Mouse (Mus musculus): ENCODE results near the gene S100a10. TPM values are rescaled to one million over a fixed set of nuclear protein-coding genes. Genes with fewer than 3 reads are reported as not detected.

Gene S100a10
- polyA plus RNA-seq, 1 experiment, result 56.7 TPM

- no peak for TF ChIP-seq CTCF (IDR thresholded peaks at IDR 0.05; ENCODE audit: extremely low read depth, insufficient read depth, low read length)
- no peak for TF ChIP-seq POLR2A (IDR thresholded peaks at IDR 0.05; ENCODE audit: extremely low read depth, insufficient read depth, low read length)
- no peak overlapping the region for H3K4me3 ChIP-seq (ENCODE audit: insufficient read depth, low read length)
- H3K27ac ChIP-seq (ENCODE audit: insufficient read depth, low read length), result no peak overlapping the region
- no peaks in the 10 kb centered on the region for H3K4me1 ChIP-seq (ENCODE audit: control insufficient read depth, insufficient read depth, low read length)
Observed at GRCm38 (mm10) chr3:93572058-93572791, 17.3 kb downstream of the S100a10 start.

GRCm38 (mm10) chr3:93579317-93580038 is 24.6 kb downstream of the S100a10 start:
- no peaks in the 10 kb centered on the region for H3K4me1 ChIP-seq (ENCODE audit: control insufficient read depth, insufficient read depth, low read length)
- no peak overlapping the region for H3K4me3 ChIP-seq (ENCODE audit: insufficient read depth, low read length)
- H3K27ac ChIP-seq (ENCODE audit: insufficient read depth, low read length), result no peak overlapping the region
- TF ChIP-seq CTCF (IDR thresholded peaks at IDR 0.05; ENCODE audit: extremely low read depth, insufficient read depth, low read length) (no peak), POLR2A (IDR thresholded peaks at IDR 0.05; ENCODE audit: extremely low read depth, insufficient read depth, low read length) (no peak)

- TF ChIP-seq CTCF (IDR thresholded peaks at IDR 0.05; ENCODE audit: extremely low read depth, insufficient read depth, low read length) (no peak), POLR2A (IDR thresholded peaks at IDR 0.05; ENCODE audit: extremely low read depth, insufficient read depth, low read length) (no peak)
- no peaks in the 10 kb centered on the region for H3K4me1 ChIP-seq (ENCODE audit: control insufficient read depth, insufficient read depth, low read length)
- H3K27ac ChIP-seq (ENCODE audit: insufficient read depth, low read length), result no peak overlapping the region
- H3K4me3 ChIP-seq (ENCODE audit: insufficient read depth, low read length), result no peak overlapping the region
Observed at GRCm38 (mm10) chr3:93580039-93580403, 25.1 kb downstream of the S100a10 start.

- no peak for TF ChIP-seq CTCF (IDR thresholded peaks at IDR 0.05; ENCODE audit: extremely low read depth, insufficient read depth, low read length)
- no peak overlapping the region for H3K4me3 ChIP-seq (ENCODE audit: insufficient read depth, low read length)
- no peak overlapping the region for H3K27ac ChIP-seq (ENCODE audit: insufficient read depth, low read length)
- H3K4me1 ChIP-seq (ENCODE audit: control insufficient read depth, insufficient read depth, low read length), result no peaks in the 10 kb centered on the region
Observed at GRCm38 (mm10) chr3:93580946-93581345, 26.1 kb downstream of the S100a10 start.

- no peak overlapping the region for H3K4me3 ChIP-seq (ENCODE audit: insufficient read depth, low read length)
- no peak overlapping the region for H3K27ac ChIP-seq (ENCODE audit: insufficient read depth, low read length)
- H3K4me1 ChIP-seq (ENCODE audit: control insufficient read depth, insufficient read depth, low read length), result no peaks in the 10 kb centered on the region
- TF ChIP-seq CTCF (IDR thresholded peaks at IDR 0.05; ENCODE audit: extremely low read depth, insufficient read depth, low read length) (no peak), POLR2A (IDR thresholded peaks at IDR 0.05; ENCODE audit: extremely low read depth, insufficient read depth, low read length) (no peak)
Observed at GRCm38 (mm10) chr3:93581687-93582086, 26.8 kb downstream of the S100a10 start.

GRCm38 (mm10) chr3:93583056-93583455 is 28.2 kb downstream of the S100a10 start:
- H3K27ac ChIP-seq (ENCODE audit: insufficient read depth, low read length), result no peak overlapping the region
- H3K4me3 ChIP-seq (ENCODE audit: insufficient read depth, low read length), result no peak overlapping the region
- no peak for TF ChIP-seq POLR2A (IDR thresholded peaks at IDR 0.05; ENCODE audit: extremely low read depth, insufficient read depth, low read length)
- TF ChIP-seq CTCF (IDR thresholded peaks at IDR 0.05; ENCODE audit: extremely low read depth, insufficient read depth, low read length), result no peak
- H3K4me1 ChIP-seq (ENCODE audit: control insufficient read depth, insufficient read depth, low read length), result no peaks in the 10 kb centered on the region

- no peak overlapping the region for H3K27ac ChIP-seq (ENCODE audit: insufficient read depth, low read length)
- no peaks in the 10 kb centered on the region for H3K4me1 ChIP-seq (ENCODE audit: control insufficient read depth, insufficient read depth, low read length)
- no peak overlapping the region for H3K4me3 ChIP-seq (ENCODE audit: insufficient read depth, low read length)
- TF ChIP-seq CTCF (IDR thresholded peaks at IDR 0.05; ENCODE audit: extremely low read depth, insufficient read depth, low read length) (no peak), POLR2A (IDR thresholded peaks at IDR 0.05; ENCODE audit: extremely low read depth, insufficient read depth, low read length) (no peak)
Observed at GRCm38 (mm10) chr3:93589629-93590028, 34.7 kb downstream of the S100a10 start.

- TF ChIP-seq CTCF (IDR thresholded peaks at IDR 0.05; ENCODE audit: extremely low read depth, insufficient read depth, low read length) (no peak), POLR2A (IDR thresholded peaks at IDR 0.05; ENCODE audit: extremely low read depth, insufficient read depth, low read length) (no peak)
- Histone ChIP-seq H3K27ac (ENCODE audit: insufficient read depth, low read length) (no peak overlapping the region), H3K4me1 (ENCODE audit: control insufficient read depth, insufficient read depth, low read length) (no peaks in the 10 kb centered on the region), H3K4me3 (ENCODE audit: insufficient read depth, low read length) (no peak overlapping the region)
Observed at GRCm38 (mm10) chr3:93590256-93590655, 35.4 kb downstream of the S100a10 start.

GRCm38 (mm10) chr3:93592100-93592499 is 37.2 kb downstream of the S100a10 start:
- H3K4me1 ChIP-seq (ENCODE audit: control insufficient read depth, insufficient read depth, low read length), result no peaks in the 10 kb centered on the region; the same call in 1 of the 2 replicates
- TF ChIP-seq POLR2A (IDR thresholded peaks at IDR 0.05; ENCODE audit: extremely low read depth, insufficient read depth, low read length), result no peak
- TF ChIP-seq CTCF (IDR thresholded peaks at IDR 0.05; ENCODE audit: extremely low read depth, insufficient read depth, low read length), result no peak
- no peak overlapping the region for H3K27ac ChIP-seq (ENCODE audit: insufficient read depth, low read length)
- H3K4me3 ChIP-seq (ENCODE audit: insufficient read depth, low read length), result no peak overlapping the region

- no peak overlapping the region for H3K27ac ChIP-seq (ENCODE audit: insufficient read depth, low read length)
- no peak overlapping the region for H3K4me3 ChIP-seq (ENCODE audit: insufficient read depth, low read length)
- peaks cover 4% of the 10 kb centered on the region; the same call in 1 of the 2 replicates for H3K4me1 ChIP-seq (ENCODE audit: control insufficient read depth, insufficient read depth, low read length)
- TF ChIP-seq POLR2A (IDR thresholded peaks at IDR 0.05; ENCODE audit: extremely low read depth, insufficient read depth, low read length), result no peak
- TF ChIP-seq CTCF (IDR thresholded peaks at IDR 0.05; ENCODE audit: extremely low read depth, insufficient read depth, low read length), result no peak
Observed at GRCm38 (mm10) chr3:93592976-93593375, 38.1 kb downstream of the S100a10 start.

Data from cortical plate, adult 2 months (tissue).